ENCODE assay signal across 8 mouse cellular contexts in genomic region chr17:31686225-31686564, GRCm38 (mm10). TPM values are rescaled to one million over a fixed set of nuclear protein-coding genes. Genes with fewer than 3 reads are reported as not detected.
DNase-seq lines count a peak whose midpoint lies in the region; ATAC-seq and TF ChIP-seq lines count a peak whose summit lies in the region.

No protein-coding gene starts in this region.

- no peak for DNase-seq in ES-E14 (ENCODE audit: low read depth, low spot score)
- DNase-seq in adrenal gland, postnatal 36 days = peak; percentile 47 to 64
- DNase-seq in hindbrain, embryonic 10.5 days (ENCODE audit: low spot score) = peak; percentile 12
- DNase-seq in urinary bladder, postnatal 36 days (ENCODE audit: low spot score in 2 of 2) = no peak
- DNase-seq in frontal cortex, adult 2 months (ENCODE audit: extremely low spot score in 1 of 2, low spot score in 1 of 2) = no peak
- no peak for DNase-seq in layer of hippocampus, adult 18-20 months (ENCODE audit: low spot score in 2 of 2)

- H3K9ac ChIP-seq in ES-E14 (ENCODE audit: insufficient read depth, low read depth, low read length, poor library complexity, severe bottlenecking) = peak overlapping the region; percentile 15; the same call in 1 of the 2 replicates
- 0 out of 2 replicates have a peak overlapping the region, but pooled peaks have one; percentile 14 for H3K9ac ChIP-seq in limb, embryonic 15.5 days
- no peak overlapping the region for H3K9ac ChIP-seq in stomach, embryonic 14.5 days (replicated peaks; ENCODE audit: low read depth, low read length)

- peak; percentile 60; the same call in 1 of the 2 replicates for ATAC-seq in limb, embryonic 15.5 days (ENCODE audit: insufficient number of reproducible peaks, low FRiP score, low TSS enrichment, low read depth)
- ATAC-seq in stomach, embryonic 14.5 days (ENCODE audit: insufficient number of reproducible peaks, insufficient read depth, low FRiP score, low read depth) = peak; percentile 53; the same call in 1 of the 2 replicates

- peaks cover 0 to 6% of the 10 kb centered on the region in 2 experiments; a peak in 2 of 4 replicates for H3K4me1 ChIP-seq in ES-E14 (ENCODE audit: control insufficient read depth in 2 of 2, insufficient read depth in 2 of 2, low read length in 2 of 2, poor library complexity in 1 of 2)
- peaks cover 12% of the 10 kb centered on the region for H3K4me1 ChIP-seq in hindbrain, embryonic 10.5 days (replicated peaks)
- peaks cover 11% of the 10 kb centered on the region for H3K4me1 ChIP-seq in limb, embryonic 15.5 days
- H3K4me1 ChIP-seq in stomach, embryonic 14.5 days (ENCODE audit: control insufficient read depth, insufficient read depth, low read length) = peaks cover 12% of the 10 kb centered on the region

- H3K4me2 ChIP-seq in limb, embryonic 15.5 days = peak overlapping the region; percentile 21
- H3K4me2 ChIP-seq in stomach, embryonic 14.5 days (replicated peaks; ENCODE audit: low read depth, low read length) = peak overlapping the region; percentile 19; the same call in 1 of the 2 replicates

- peak overlapping the region; percentile 41; the same call in 1 of the 2 replicates for H3K27ac ChIP-seq in ES-E14 (ENCODE audit: insufficient read depth, low read depth, low read length, poor library complexity, severe bottlenecking)
- H3K27ac ChIP-seq in hindbrain, embryonic 10.5 days = peak overlapping the region; percentile 82
- H3K27ac ChIP-seq in limb, embryonic 15.5 days = peak overlapping the region; percentile 81
- peak overlapping the region; percentile 92 for H3K27ac ChIP-seq in stomach, embryonic 14.5 days (ENCODE audit: low read length)

- H3K27me3 ChIP-seq in hindbrain, embryonic 10.5 days (ENCODE audit: insufficient read depth, poor library complexity, severe bottlenecking) = 0 out of 2 replicates have a peak, but pooled peaks cover 4% of the 10 kb centered on the region
- H3K27me3 ChIP-seq in limb, embryonic 15.5 days = no peaks in the 10 kb centered on the region
- H3K27me3 ChIP-seq in stomach, embryonic 14.5 days (ENCODE audit: control insufficient read depth, insufficient read depth, low read length) = no peaks in the 10 kb centered on the region

- in situ Hi-C loops in ES-E14 (cut with MboI; ENCODE audit: low sequenced_read_pairs in 2 of 2, unreplicated experiment in 2 of 2) = loop anchor here in 1 of 2 experiments (10.0 kb wide), 1 partner anchor 339 kb away; no protein-coding TSS in a partner anchor

- no peak overlapping the region for H3K4me3 ChIP-seq in ES-E14 (ENCODE audit: insufficient read depth in 1 of 2, low read depth in 1 of 2, low read length in 2 of 2, poor library complexity in 1 of 2, severe bottlenecking in 1 of 2)
- no peak overlapping the region for H3K4me3 ChIP-seq in hindbrain, embryonic 10.5 days
- H3K4me3 ChIP-seq in limb, embryonic 15.5 days = no peak overlapping the region
- no peak overlapping the region for H3K4me3 ChIP-seq in stomach, embryonic 14.5 days (ENCODE audit: low read depth, low read length)

- WGBS in hindbrain, embryonic 10.5 days = 50% methylated on average over 3 of the region's 3 CpGs
- WGBS in limb, embryonic 15.5 days = 12% methylated on average over 3 of the region's 3 CpGs
- WGBS in stomach, embryonic 14.5 days = 15% methylated on average over 3 of the region's 3 CpGs

- H3K36me3 ChIP-seq in ES-E14 (ENCODE audit: control insufficient read depth, insufficient read depth, low read length, poor library complexity, severe bottlenecking) = no peaks in the 10 kb centered on the region
- no peaks in the 10 kb centered on the region for H3K36me3 ChIP-seq in hindbrain, embryonic 10.5 days
- H3K36me3 ChIP-seq in limb, embryonic 15.5 days = no peaks in the 10 kb centered on the region
- H3K36me3 ChIP-seq in stomach, embryonic 14.5 days (ENCODE audit: control insufficient read depth, insufficient read depth, low read length) = no peaks in the 10 kb centered on the region

- H3K9me3 ChIP-seq in ES-E14 (ENCODE audit: control insufficient read depth, insufficient read depth, low read depth, low read length) = no peaks in the 10 kb centered on the region
- no peaks in the 10 kb centered on the region for H3K9me3 ChIP-seq in hindbrain, embryonic 10.5 days
- no peaks in the 10 kb centered on the region for H3K9me3 ChIP-seq in limb, embryonic 15.5 days
- H3K9me3 ChIP-seq in stomach, embryonic 14.5 days (ENCODE audit: control insufficient read depth, low read depth, low read length) = no peaks in the 10 kb centered on the region

TF ChIP-seq in ES-E14, 5 proteins besides CTCF, POLR2A, EP300 and RAD21:
- no peak for TF ChIP-seq CHD2 (IDR thresholded peaks at IDR 0.05; ENCODE audit: low read depth, low read length)
- no peak for TF ChIP-seq ZNF384 (IDR thresholded peaks at IDR 0.05; ENCODE audit: low read depth, low read length)
- TF ChIP-seq ZC3H11A (IDR thresholded peaks at IDR 0.05; ENCODE audit: borderline replicate concordance, low read depth, low read length) = no peak
- no peak for TF ChIP-seq HCFC1 (IDR thresholded peaks at IDR 0.05; ENCODE audit: borderline replicate concordance, insufficient read depth, low read length)
- TF ChIP-seq MAFK (IDR thresholded peaks at IDR 0.05; ENCODE audit: insufficient read depth, low read depth, low read length) = no peak

RNA-seq across cellular contexts. Expression of gene Cryaa, which starts 8.6 kb away (rescaled TPM):
- 0.36 TPM in 1 of 2 replicates, not detected in the other for total RNA-seq in ES-E14 (2012; rRNA removed)
- not detected for total RNA-seq in adrenal gland, postnatal 36 days (2021)
- polyA plus RNA-seq in hindbrain, embryonic 10.5 days (2016; fragmentation: Nextera tagmentation; extraction: Ambion mirVana) = not detected in 2 replicates
- polyA plus RNA-seq in limb, embryonic 15.5 days (2015; fragmentation: Nextera tagmentation; extraction: Ambion mirVana) = 0.77 and 1.1 TPM in 2 replicates
- not detected in 2 replicates for polyA plus RNA-seq in stomach, embryonic 14.5 days (2014; fragmentation: Nextera tagmentation; extraction: Ambion mirVana)
- 0.20 TPM in 1 of 2 replicates, not detected in the other for polyA plus RNA-seq in frontal cortex, adult 2 months (2012; rRNA removed)
- not detected for total RNA-seq in layer of hippocampus, adult 18-20 months (2021)

RNA-seq across cellular contexts. Expression of gene U2af1, which starts 27.5 kb away (rescaled TPM):
- 219 and 238 TPM in 2 replicates for total RNA-seq in ES-E14 (2012; rRNA removed)
- 100 to 1,000 TPM; 158 to 159 TPM for total RNA-seq in adrenal gland, postnatal 36 days (2021)
- 344 and 443 TPM in 2 replicates for polyA plus RNA-seq in hindbrain, embryonic 10.5 days (2016; fragmentation: Nextera tagmentation; extraction: Ambion mirVana)
- polyA plus RNA-seq in limb, embryonic 15.5 days (2015; fragmentation: Nextera tagmentation; extraction: Ambion mirVana) = 283 and 297 TPM in 2 replicates
- 165 and 175 TPM in 2 replicates for polyA plus RNA-seq in stomach, embryonic 14.5 days (2014; fragmentation: Nextera tagmentation; extraction: Ambion mirVana)
- 159 and 172 TPM in 2 replicates for polyA plus RNA-seq in frontal cortex, adult 2 months (2012; rRNA removed)
- 100 to 1,000 TPM; 123 to 125 TPM for total RNA-seq in layer of hippocampus, adult 18-20 months (2021)

RNA-seq across cellular contexts. Expression of gene Cbs, which starts 49.2 kb away (rescaled TPM):
- total RNA-seq in ES-E14 (2012; rRNA removed) = 8.6 and 15.5 TPM in 2 replicates
- 1 to 10 TPM; 2.3 to 6.1 TPM for total RNA-seq in adrenal gland, postnatal 36 days (2021)
- polyA plus RNA-seq in hindbrain, embryonic 10.5 days (2016; fragmentation: Nextera tagmentation; extraction: Ambion mirVana) = 0.99 and 1.5 TPM in 2 replicates
- 6.2 and 7.5 TPM in 2 replicates for polyA plus RNA-seq in limb, embryonic 15.5 days (2015; fragmentation: Nextera tagmentation; extraction: Ambion mirVana)
- 1.3 and 3.6 TPM in 2 replicates for polyA plus RNA-seq in stomach, embryonic 14.5 days (2014; fragmentation: Nextera tagmentation; extraction: Ambion mirVana)
- 32.1 and 35.1 TPM in 2 replicates for polyA plus RNA-seq in frontal cortex, adult 2 months (2012; rRNA removed)
- total RNA-seq in layer of hippocampus, adult 18-20 months (2021) = 10 to 100 TPM; 58.5 to 61.6 TPM

Comparison
In these comparisons a context has a peak if more than half of its experiments do, and no peak if none do; other contexts are left out.
1. DNase-seq: peak in adrenal gland, postnatal 36 days (2 of 2) and hindbrain, embryonic 10.5 days (single experiment); none in ES-E14 (single experiment), urinary bladder, postnatal 36 days (0 of 2), frontal cortex, adult 2 months (0 of 2) and layer of hippocampus, adult 18-20 months (0 of 2).
2. H3K27ac ChIP-seq: peak in every context shown above with its lines; median percentile 92 in stomach, embryonic 14.5 days; 82 in hindbrain, embryonic 10.5 days; 81 in limb, embryonic 15.5 days; 41 in ES-E14.